Mouse (Mus musculus): ENCODE measurements around the gene Chst8. TPM values are rescaled to one million over a fixed set of nuclear protein-coding genes. Genes with fewer than 3 reads are reported as not detected.

Gene Chst8
- polyA plus RNA-seq, 1 experiment from 2014 or later: 4.1 TPM

DNA sequence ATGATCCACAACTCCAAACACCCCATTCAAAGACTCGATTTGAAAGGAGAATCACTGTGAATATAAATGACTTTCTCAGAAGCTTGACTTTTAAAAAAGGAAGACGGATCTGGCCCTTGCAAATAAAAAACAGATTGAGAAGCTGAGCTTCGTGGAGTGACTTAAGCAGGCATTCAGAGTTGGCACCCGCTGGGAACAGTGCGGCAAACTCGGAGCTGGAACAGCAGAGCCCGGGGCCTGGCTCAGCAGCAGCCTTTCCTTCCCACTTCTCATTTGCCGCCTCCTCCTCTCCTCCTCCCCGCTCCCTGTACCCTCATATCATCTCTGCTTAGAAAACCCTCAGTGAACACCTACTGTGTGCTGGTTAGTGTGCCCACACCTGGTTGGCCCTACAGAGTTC is 34.1 kb downstream of the Chst8 start:
- no peaks in the 10 kb centered on the region for H3K4me1 ChIP-seq (ENCODE audit: control insufficient read depth, insufficient read depth, low read length)
- H3K9me3 ChIP-seq (ENCODE audit: control insufficient read depth, low read depth, low read length): no peaks in the 10 kb centered on the region
- no peaks in the 10 kb centered on the region for H3K27me3 ChIP-seq (ENCODE audit: control insufficient read depth, insufficient read depth, low read length)
- H3K4me3 ChIP-seq (ENCODE audit: low read depth, low read length): no peak overlapping the region
- 48% methylated on average over 9 of the region's 9 CpGs for WGBS
- no peaks in the 10 kb centered on the region for H3K36me3 ChIP-seq (ENCODE audit: control insufficient read depth, insufficient read depth, low read length)
- H3K4me2 ChIP-seq (replicated peaks; ENCODE audit: low read depth, low read length): no peak overlapping the region
- no peak overlapping the region for H3K9ac ChIP-seq (replicated peaks; ENCODE audit: low read depth, low read length)
- no peak overlapping the region for H3K27ac ChIP-seq (ENCODE audit: low read length)
- no peak for ATAC-seq (ENCODE audit: insufficient number of reproducible peaks, insufficient read depth, low FRiP score, low read depth)

DNA sequence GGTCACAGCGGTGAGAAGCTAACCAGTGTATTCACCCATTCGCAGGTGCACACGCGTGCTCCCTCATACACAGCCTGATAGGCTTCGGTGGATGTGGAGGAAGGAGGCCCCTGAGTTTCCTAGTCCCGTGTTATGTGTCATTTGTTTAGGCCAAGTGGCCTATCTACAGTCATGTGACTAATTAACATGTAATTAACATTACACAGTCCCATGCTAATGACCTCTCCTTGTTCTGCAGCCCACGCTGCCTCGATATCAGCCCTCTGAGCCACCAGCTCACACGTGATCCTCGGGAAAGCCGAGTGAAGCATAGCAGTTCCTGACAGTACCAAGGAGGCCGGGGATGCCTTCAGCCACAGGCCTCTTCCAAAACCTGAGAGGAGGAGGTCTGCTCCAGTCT is 36.9 kb downstream of the Chst8 start:
- 87% methylated on average over 12 of the region's 12 CpGs for WGBS
- Histone ChIP-seq H3K9me3 (ENCODE audit: control insufficient read depth, low read depth, low read length) (no peaks in the 10 kb centered on the region), H3K27me3 (ENCODE audit: control insufficient read depth, insufficient read depth, low read length) (no peaks in the 10 kb centered on the region), H3K36me3 (ENCODE audit: control insufficient read depth, insufficient read depth, low read length) (no peaks in the 10 kb centered on the region), H3K4me1 (ENCODE audit: control insufficient read depth, insufficient read depth, low read length) (no peaks in the 10 kb centered on the region), H3K27ac (ENCODE audit: low read length) (no peak overlapping the region), H3K9ac (replicated peaks; ENCODE audit: low read depth, low read length) (no peak overlapping the region), H3K4me3 (ENCODE audit: low read depth, low read length) (no peak overlapping the region), H3K4me2 (replicated peaks; ENCODE audit: low read depth, low read length) (no peak overlapping the region)
- ATAC-seq (ENCODE audit: insufficient number of reproducible peaks, insufficient read depth, low FRiP score, low read depth): no peak

DNA sequence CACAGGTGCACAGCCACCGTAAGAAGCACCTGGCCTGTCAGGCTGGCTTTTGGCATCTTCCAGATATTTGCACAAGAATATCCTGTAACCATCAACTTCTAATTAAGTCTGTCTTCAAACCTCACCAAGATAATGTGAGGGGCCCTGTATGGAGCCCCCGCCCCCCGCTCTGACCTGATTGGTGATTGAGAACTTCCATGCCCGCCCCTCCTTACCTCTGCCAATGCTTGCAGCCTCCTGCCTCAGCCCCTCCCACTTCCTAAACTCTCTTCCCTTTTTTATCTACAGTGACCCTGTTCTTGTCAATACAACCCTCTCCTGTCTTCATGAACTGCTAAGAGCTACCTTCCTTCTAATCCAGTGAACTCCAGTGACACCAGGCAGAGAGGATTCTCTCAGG is 37.6 kb downstream of the Chst8 start:
- H3K4me1 ChIP-seq (ENCODE audit: control insufficient read depth, insufficient read depth, low read length): no peaks in the 10 kb centered on the region

GRCm38 (mm10) chr7:34774020-34774419 is 38.5 kb downstream of the Chst8 start:
- no peak overlapping the region for H3K4me2 ChIP-seq (replicated peaks; ENCODE audit: low read depth, low read length)
- H3K36me3 ChIP-seq (ENCODE audit: control insufficient read depth, insufficient read depth, low read length): no peaks in the 10 kb centered on the region
- H3K27me3 ChIP-seq (ENCODE audit: control insufficient read depth, insufficient read depth, low read length): no peaks in the 10 kb centered on the region
- no peaks in the 10 kb centered on the region for H3K4me1 ChIP-seq (ENCODE audit: control insufficient read depth, insufficient read depth, low read length)
- H3K9ac ChIP-seq (replicated peaks; ENCODE audit: low read depth, low read length): no peak overlapping the region
- 35% methylated on average over 13 of the region's 13 CpGs for WGBS
- H3K4me3 ChIP-seq (ENCODE audit: low read depth, low read length): no peak overlapping the region
- no peaks in the 10 kb centered on the region for H3K9me3 ChIP-seq (ENCODE audit: control insufficient read depth, low read depth, low read length)
- no peak for ATAC-seq (ENCODE audit: insufficient number of reproducible peaks, insufficient read depth, low FRiP score, low read depth)
- no peak overlapping the region for H3K27ac ChIP-seq (ENCODE audit: low read length)

More for the DNA sequence above, 37.6 kb downstream of the Chst8 start:
- ATAC-seq (ENCODE audit: insufficient number of reproducible peaks, insufficient read depth, low FRiP score, low read depth): no peak
- WGBS: 55% methylated on average over 4 of the region's 4 CpGs
- Histone ChIP-seq H3K9ac (replicated peaks; ENCODE audit: low read depth, low read length) (no peak overlapping the region), H3K27me3 (ENCODE audit: control insufficient read depth, insufficient read depth, low read length) (no peaks in the 10 kb centered on the region), H3K27ac (ENCODE audit: low read length) (no peak overlapping the region), H3K4me3 (ENCODE audit: low read depth, low read length) (no peak overlapping the region), H3K4me2 (replicated peaks; ENCODE audit: low read depth, low read length) (no peak overlapping the region), H3K9me3 (ENCODE audit: control insufficient read depth, low read depth, low read length) (no peaks in the 10 kb centered on the region), H3K36me3 (ENCODE audit: control insufficient read depth, insufficient read depth, low read length) (no peaks in the 10 kb centered on the region)

GRCm38 (mm10) chr7:34773309-34773708 is 39.2 kb downstream of the Chst8 start:
- Histone ChIP-seq H3K4me2 (replicated peaks; ENCODE audit: low read depth, low read length) (no peak overlapping the region), H3K27me3 (ENCODE audit: control insufficient read depth, insufficient read depth, low read length) (no peaks in the 10 kb centered on the region), H3K9ac (replicated peaks; ENCODE audit: low read depth, low read length) (no peak overlapping the region), H3K27ac (ENCODE audit: low read length) (no peak overlapping the region), H3K4me1 (ENCODE audit: control insufficient read depth, insufficient read depth, low read length) (no peaks in the 10 kb centered on the region), H3K4me3 (ENCODE audit: low read depth, low read length) (no peak overlapping the region), H3K9me3 (ENCODE audit: control insufficient read depth, low read depth, low read length) (no peaks in the 10 kb centered on the region), H3K36me3 (ENCODE audit: control insufficient read depth, insufficient read depth, low read length) (no peaks in the 10 kb centered on the region)
- WGBS: 81% methylated on average over 5 of the region's 5 CpGs
- no peak for ATAC-seq (ENCODE audit: insufficient number of reproducible peaks, insufficient read depth, low FRiP score, low read depth)

DNA sequence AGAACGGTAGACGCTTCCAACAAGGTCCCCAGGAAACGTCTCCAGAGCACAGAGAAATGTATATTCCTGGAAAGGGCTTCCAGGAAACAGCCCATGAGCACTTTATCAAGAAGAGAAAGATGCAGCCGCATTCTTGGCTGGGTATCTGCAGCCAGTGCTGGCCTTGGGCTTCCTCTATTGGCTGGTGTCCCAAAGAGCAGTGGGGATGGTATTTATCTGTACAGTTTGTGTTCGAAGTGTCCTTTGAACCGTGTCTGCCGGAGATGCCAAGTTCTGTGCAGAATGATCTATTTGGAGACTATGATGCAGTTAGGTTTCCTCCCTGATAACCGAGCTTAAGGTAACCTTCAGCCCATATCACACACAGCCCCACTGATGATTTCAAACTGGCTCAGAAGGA is 43.0 kb downstream of the Chst8 start:
- H3K36me3 ChIP-seq (ENCODE audit: control insufficient read depth, insufficient read depth, low read length): no peaks in the 10 kb centered on the region
- H3K27me3 ChIP-seq (ENCODE audit: control insufficient read depth, insufficient read depth, low read length): no peaks in the 10 kb centered on the region
- no peaks in the 10 kb centered on the region for H3K4me1 ChIP-seq (ENCODE audit: control insufficient read depth, insufficient read depth, low read length)
- H3K4me3 ChIP-seq (ENCODE audit: low read depth, low read length): no peak overlapping the region
- no peak for ATAC-seq (ENCODE audit: insufficient number of reproducible peaks, insufficient read depth, low FRiP score, low read depth)
- H3K27ac ChIP-seq (ENCODE audit: low read length): no peak overlapping the region
- 55% methylated on average over 8 of the region's 8 CpGs for WGBS
- no peaks in the 10 kb centered on the region for H3K9me3 ChIP-seq (ENCODE audit: control insufficient read depth, low read depth, low read length)
- H3K4me2 ChIP-seq (replicated peaks; ENCODE audit: low read depth, low read length): no peak overlapping the region
- H3K9ac ChIP-seq (replicated peaks; ENCODE audit: low read depth, low read length): no peak overlapping the region

GRCm38 (mm10) chr7:34764250-34765148 is 48.0 kb downstream of the Chst8 start:
- no peaks in the 10 kb centered on the region for H3K9me3 ChIP-seq (ENCODE audit: control insufficient read depth, low read depth, low read length)
- H3K4me3 ChIP-seq (ENCODE audit: low read depth, low read length): no peak overlapping the region
- H3K4me2 ChIP-seq (replicated peaks; ENCODE audit: low read depth, low read length): no peak overlapping the region
- no peaks in the 10 kb centered on the region for H3K27me3 ChIP-seq (ENCODE audit: control insufficient read depth, insufficient read depth, low read length)
- H3K9ac ChIP-seq (replicated peaks; ENCODE audit: low read depth, low read length): no peak overlapping the region
- 78% methylated on average over 18 of the region's 18 CpGs for WGBS
- no peak overlapping the region for H3K27ac ChIP-seq (ENCODE audit: low read length)
- H3K4me1 ChIP-seq (ENCODE audit: control insufficient read depth, insufficient read depth, low read length): no peaks in the 10 kb centered on the region
- no peaks in the 10 kb centered on the region for H3K36me3 ChIP-seq (ENCODE audit: control insufficient read depth, insufficient read depth, low read length)
- ATAC-seq (ENCODE audit: insufficient number of reproducible peaks, insufficient read depth, low FRiP score, low read depth): no peak

DNA sequence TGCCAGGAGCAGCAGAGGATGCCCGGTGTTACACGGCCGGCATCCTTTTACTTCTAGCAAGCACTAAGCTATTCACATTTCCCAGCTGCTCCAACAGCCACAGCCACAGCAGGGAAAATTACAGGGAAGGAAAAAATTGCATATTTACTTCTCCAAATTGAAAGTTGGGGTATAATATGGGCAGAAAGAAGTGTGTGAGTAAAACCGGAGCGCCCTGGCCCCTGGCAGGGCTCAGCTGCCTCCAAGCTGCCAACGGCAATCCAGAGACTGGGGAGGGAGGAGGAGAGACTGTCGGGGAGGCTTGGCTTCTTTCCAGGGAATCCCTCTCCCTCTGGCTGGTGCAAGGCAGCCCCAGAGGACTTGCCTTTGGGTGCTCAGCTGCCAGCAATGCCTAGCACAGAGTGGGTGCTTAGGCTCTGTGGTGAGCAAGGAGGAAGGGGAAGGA is 53.1 kb downstream of the Chst8 start:
- Histone ChIP-seq H3K4me2 (replicated peaks; ENCODE audit: low read depth, low read length) (no peak overlapping the region), H3K36me3 (ENCODE audit: control insufficient read depth, insufficient read depth, low read length) (no peaks in the 10 kb centered on the region), H3K27me3 (ENCODE audit: control insufficient read depth, insufficient read depth, low read length) (no peaks in the 10 kb centered on the region), H3K27ac (ENCODE audit: low read length) (no peak overlapping the region), H3K9me3 (ENCODE audit: control insufficient read depth, low read depth, low read length) (no peaks in the 10 kb centered on the region), H3K9ac (replicated peaks; ENCODE audit: low read depth, low read length) (no peak overlapping the region), H3K4me3 (ENCODE audit: low read depth, low read length) (no peak overlapping the region), H3K4me1 (ENCODE audit: control insufficient read depth, insufficient read depth, low read length) (no peaks in the 10 kb centered on the region)
- ATAC-seq (ENCODE audit: insufficient number of reproducible peaks, insufficient read depth, low FRiP score, low read depth): no peak
- WGBS: 53% methylated on average over 7 of the region's 7 CpGs

- no peaks in the 10 kb centered on the region for H3K27me3 ChIP-seq (ENCODE audit: control insufficient read depth, insufficient read depth, low read length)
- no peak overlapping the region for H3K27ac ChIP-seq (ENCODE audit: low read length)
- H3K9me3 ChIP-seq (ENCODE audit: control insufficient read depth, low read depth, low read length): no peaks in the 10 kb centered on the region
- H3K4me1 ChIP-seq (ENCODE audit: control insufficient read depth, insufficient read depth, low read length): no peaks in the 10 kb centered on the region
- WGBS: 60% methylated on average over 3 of the region's 3 CpGs
- ATAC-seq (ENCODE audit: insufficient number of reproducible peaks, insufficient read depth, low FRiP score, low read depth): no peak
- H3K4me2 ChIP-seq (replicated peaks; ENCODE audit: low read depth, low read length): no peak overlapping the region
- no peak overlapping the region for H3K4me3 ChIP-seq (ENCODE audit: low read depth, low read length)
- no peaks in the 10 kb centered on the region for H3K36me3 ChIP-seq (ENCODE audit: control insufficient read depth, insufficient read depth, low read length)
- H3K9ac ChIP-seq (replicated peaks; ENCODE audit: low read depth, low read length): no peak overlapping the region
Measured at GRCm38 (mm10) chr7:34758721-34759120, 53.8 kb downstream of the Chst8 start.

Data from stomach, embryonic 14.5 days (tissue).